Mouse (Mus musculus) liver, adult 2 months (tissue): ENCODE data around the gene Fosl2.

Experiments
- CTCF ChIP-seq: fragments of 200-500 bp; IDR thresholded peaks from 2 replicates; pipeline ENCODE4 v1.5.1; 2011; ENCODE audit warnings: low read depth, low read length, control low read depth
- POLR2A ChIP-seq: fragments of 200-500 bp; IDR thresholded peaks from 2 replicates; pipeline ENCODE4 v1.6.1; 2011; ENCODE audit warnings: low read length, control low read depth; ENCODE audit not compliant: insufficient read depth; ENCODE audit errors: extremely low read depth

DNA sequence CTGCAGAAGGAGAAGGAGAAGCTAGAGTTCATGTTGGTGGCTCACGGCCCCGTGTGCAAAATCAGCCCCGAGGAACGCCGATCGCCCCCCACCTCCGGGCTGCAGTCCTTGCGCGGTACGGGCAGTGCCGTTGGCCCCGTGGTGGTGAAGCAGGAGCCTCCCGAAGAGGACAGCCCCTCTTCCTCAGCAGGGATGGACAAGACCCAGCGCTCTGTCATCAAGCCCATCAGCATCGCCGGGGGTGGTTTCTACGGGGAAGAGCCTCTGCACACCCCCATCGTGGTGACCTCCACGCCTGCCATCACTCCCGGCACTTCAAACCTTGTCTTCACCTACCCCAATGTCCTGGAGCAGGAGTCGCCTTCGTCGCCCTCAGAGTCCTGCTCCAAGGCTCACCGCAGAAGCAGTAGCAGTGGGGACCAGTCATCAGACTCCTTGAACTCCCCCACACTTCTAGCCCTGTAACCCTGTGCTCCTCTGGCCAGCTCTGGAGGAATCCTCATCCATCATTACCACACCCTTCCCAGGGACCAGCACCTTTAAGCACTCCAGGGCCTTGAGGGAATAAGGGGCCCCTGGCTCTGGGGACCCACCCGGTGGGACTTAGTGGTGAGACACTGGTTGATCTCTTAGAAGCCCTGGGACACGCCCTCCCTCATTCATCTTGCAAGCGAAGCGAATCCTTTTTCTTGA lies 17.3 kb downstream of the Fosl2 start:
- TF ChIP-seq CTCF (no peak), POLR2A (no peak)
